Mouse (Mus musculus): Measurements from ENCODE around the gene Dhx9.

DNA sequence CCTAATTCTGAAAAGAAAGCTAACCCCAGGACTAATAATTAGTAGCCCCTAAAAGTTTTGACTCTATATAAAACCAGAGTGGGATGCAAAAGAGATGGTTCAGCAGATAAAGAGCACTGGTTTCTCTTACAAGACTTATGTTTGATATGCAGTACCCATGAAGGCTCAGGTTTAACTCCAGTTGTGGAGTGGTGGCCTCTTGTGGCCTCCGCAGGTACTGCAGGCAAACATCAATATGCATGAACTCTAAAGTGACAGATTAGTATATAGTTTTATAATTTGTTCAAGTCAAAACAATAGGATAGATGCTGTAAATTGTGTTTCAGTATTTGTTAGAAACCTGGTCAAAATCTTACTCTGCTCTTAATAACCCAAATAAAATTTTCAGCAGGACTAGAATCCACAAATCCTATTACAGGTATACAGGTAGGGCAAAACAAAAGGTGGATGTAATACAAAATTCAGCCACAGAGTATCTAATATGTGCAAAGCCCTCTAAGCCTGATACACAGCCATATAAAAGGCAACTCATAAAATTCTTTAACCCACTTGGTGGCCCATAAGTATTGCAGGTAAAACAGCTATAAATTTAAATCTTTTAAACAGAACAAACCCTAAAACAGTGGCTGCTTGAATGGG, 7.0 kb downstream of the Dhx9 start:
- TF ChIP-seq POLR2A (IDR thresholded peaks at IDR 0.05; ENCODE audit: low read depth, low read length) (no peak), CTCF (IDR thresholded peaks at IDR 0.05; ENCODE audit: extremely low read depth, insufficient read length, insufficient replicate concordance, low read depth, low read length) (peak; percentile 77; the same call in 1 of the 2 replicates)

Data from small intestine, adult 2 months (tissue).